Mouse (Mus musculus) midbrain, embryonic 14.5 days (tissue): ENCODE measurements around the gene Rfc1. TPM values are rescaled to one million over a fixed set of nuclear protein-coding genes. Genes with fewer than 3 reads are reported as not detected.

Source experiments
- ATAC-seq: fragments of 200-750 bp; cut with Nextera tagmentation; 2 replicates; pipeline ENCODE4 v1.8.0; 2017; ENCODE audit warnings: moderate number of reproducible peaks, moderate library complexity; ENCODE audit not compliant: low FRiP score, low TSS enrichment
- DNase-seq: peaks from one replicate; pipeline ENCODE4 v3.0.0-alpha.2; 2015
- H3K27ac ChIP-seq: fragments of 300-500 bp; sonication (generic); replicated peaks from 2 replicates; pipeline ENCODE4 v1.5.1; 2014; ENCODE audit warnings: mild to moderate bottlenecking, low read depth, low read length, moderate library complexity
- H3K27me3 ChIP-seq: fragments of 300-500 bp; sonication (generic); 2 replicates; pipeline ENCODE4 v1.6.1; 2014; ENCODE audit warnings: low read length, control low read depth, mixed read lengths; ENCODE audit not compliant: control insufficient read depth, insufficient read depth
- H3K36me3 ChIP-seq: fragments of 300-500 bp; sonication (generic); 2 replicates; pipeline ENCODE4 v1.6.1; 2014; ENCODE audit warnings: low read length, control low read depth; ENCODE audit not compliant: control insufficient read depth, insufficient read depth
- H3K4me1 ChIP-seq: fragments of 300-500 bp; sonication (generic); 2 replicates; pipeline ENCODE4 v1.6.1; 2014; ENCODE audit warnings: mild to moderate bottlenecking, antibody characterized with exemption, low read length, control low read depth; ENCODE audit not compliant: control insufficient read depth, insufficient read depth
- H3K4me2 ChIP-seq: fragments of 300-500 bp; sonication (generic); 2 replicates; pipeline ENCODE4 v1.6.1; 2014; ENCODE audit warnings: mild to moderate bottlenecking, low read length, moderate library complexity
- H3K4me3 ChIP-seq: fragments of 300-500 bp; sonication (generic); replicated peaks from 2 replicates; pipeline ENCODE4 v1.5.1; 2014; ENCODE audit warnings: low read depth, low read length
- H3K9ac ChIP-seq: fragments of 300-500 bp; sonication (generic); replicated peaks from 2 replicates; pipeline ENCODE4 v1.6.1; 2014; ENCODE audit warnings: mild to moderate bottlenecking, low read length, moderate library complexity
- H3K9me3 ChIP-seq: fragments of 300-500 bp; sonication (generic); 2 replicates; pipeline ENCODE4 v1.6.1; 2016; ENCODE audit warnings: low read length, control low read depth, mixed read lengths; ENCODE audit not compliant: control insufficient read depth
- WGBS: fragments of 180-500 bp; shearing (Covaris S2); extraction: QIAGEN DNeasy Blood & Tissue Kit; methylation state at CpG from one replicate; pipeline ENCODE4 v1.1.7; 2014; 5-methylcytosine and 5-hydroxymethylcytosine counted together
- polyA plus RNA-seq: library from polyadenylated mRNA; unstranded; fragments of >200 nt; fragmentation: Nextera tagmentation; extraction: Ambion mirVana; gene quantifications from 2 replicates; pipeline ENCODE4 v1.2.1, GENCODE M21; 2014

Rfc1 gene
- polyA plus RNA-seq, result 23.3 and 34.8 TPM in 2 replicates

- Histone ChIP-seq H3K4me2 (peak within 1 kb of the TSS; percentile 80), H3K4me1 (no peaks in the 10 kb centered on the region), H3K27me3 (no peaks in the 10 kb centered on the region), H3K9me3 (no peaks in the 10 kb centered on the region), H3K4me3 (peak within 1 kb of the TSS; percentile 61), H3K27ac (peak within 1 kb of the TSS; percentile 50; the same call in 1 of the 2 replicates), H3K9ac (peak within 1 kb of the TSS; percentile 61), H3K36me3 (no peaks in the 10 kb centered on the region)
- DNase-seq, result peak; percentile 94
- WGBS, result under 1% methylated on average over 65 of the region's 65 CpGs
- ATAC-seq, result peak; percentile 95
Measured at GRCm38 (mm10) chr5:65335298-65336074, at the start of gene Rfc1. Gene Rfc1 (minus strand): TSS chr5:65335670.

GRCm38 (mm10) chr5:65374746-65375145 is 39.3 kb upstream of the Rfc1 start:
- no peak for ATAC-seq
- WGBS, result 85% methylated on average over 7 of the region's 7 CpGs
- H3K27me3 ChIP-seq, result no peaks in the 10 kb centered on the region
- H3K4me3 ChIP-seq, result no peak overlapping the region
- no peak overlapping the region for H3K9ac ChIP-seq
- no peak overlapping the region for H3K4me2 ChIP-seq
- H3K27ac ChIP-seq, result no peak overlapping the region
- no peaks in the 10 kb centered on the region for H3K4me1 ChIP-seq
- DNase-seq, result no peak
- no peaks in the 10 kb centered on the region for H3K9me3 ChIP-seq
- H3K36me3 ChIP-seq, result no peaks in the 10 kb centered on the region

- Histone ChIP-seq H3K27ac (no peak overlapping the region), H3K4me2 (no peak overlapping the region), H3K27me3 (no peaks in the 10 kb centered on the region), H3K9ac (no peak overlapping the region), H3K9me3 (no peaks in the 10 kb centered on the region), H3K4me1 (no peaks in the 10 kb centered on the region), H3K4me3 (no peak overlapping the region), H3K36me3 (no peaks in the 10 kb centered on the region)
- DNase-seq (no peak), ATAC-seq (no peak)
- 95% methylated on average over 7 of the region's 7 CpGs for WGBS
Measured at GRCm38 (mm10) chr5:65371551-65371950, 36.1 kb upstream of the Rfc1 start.

- no peaks in the 10 kb centered on the region for H3K27me3 ChIP-seq
Measured at GRCm38 (mm10) chr5:65367837-65368236, 32.4 kb upstream of the Rfc1 start.

GRCm38 (mm10) chr5:65357771-65358170 is 22.3 kb upstream of the Rfc1 start:
- H3K9ac ChIP-seq, result no peak overlapping the region
- no peaks in the 10 kb centered on the region for H3K9me3 ChIP-seq
- H3K4me2 ChIP-seq, result no peak overlapping the region
- H3K36me3 ChIP-seq, result no peaks in the 10 kb centered on the region
- H3K4me3 ChIP-seq, result no peak overlapping the region
- H3K4me1 ChIP-seq, result no peaks in the 10 kb centered on the region
- WGBS, result 90% methylated on average over 3 of the region's 3 CpGs
- no peak overlapping the region for H3K27ac ChIP-seq
- no peaks in the 10 kb centered on the region for H3K27me3 ChIP-seq
- ATAC-seq, result no peak
- no peak for DNase-seq

More at GRCm38 (mm10) chr5:65367837-65368236, 32.4 kb upstream of the Rfc1 start:
- Histone ChIP-seq H3K4me2 (no peak overlapping the region), H3K4me3 (no peak overlapping the region), H3K36me3 (no peaks in the 10 kb centered on the region), H3K4me1 (no peaks in the 10 kb centered on the region), H3K9ac (no peak overlapping the region), H3K27ac (no peak overlapping the region), H3K9me3 (no peaks in the 10 kb centered on the region)
- DNase-seq, result no peak
- ATAC-seq, result no peak
- 92% methylated on average over 11 of the region's 11 CpGs for WGBS

DNA sequence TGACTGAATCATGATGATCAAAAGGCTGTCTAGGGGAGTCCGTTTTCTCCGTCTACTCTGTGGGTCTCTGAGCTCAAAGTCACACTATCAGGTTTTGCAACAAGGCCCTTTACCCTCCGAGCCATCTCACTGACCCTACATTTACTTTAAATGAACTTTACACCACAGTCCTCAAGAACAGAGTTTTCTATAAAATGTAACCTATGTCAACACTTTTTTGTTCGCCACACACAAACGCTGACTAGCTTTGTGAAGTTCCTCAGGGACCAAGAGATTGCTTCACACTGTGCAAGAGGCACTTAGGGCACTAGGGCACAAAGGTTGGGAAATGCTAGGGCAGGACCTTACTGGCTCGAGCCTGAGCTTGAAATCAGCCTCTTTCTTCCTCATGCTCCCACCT is 21.4 kb upstream of the Rfc1 start:
- Histone ChIP-seq H3K4me2 (no peak overlapping the region), H3K4me1 (no peaks in the 10 kb centered on the region), H3K9ac (no peak overlapping the region), H3K36me3 (no peaks in the 10 kb centered on the region), H3K27me3 (no peaks in the 10 kb centered on the region), H3K27ac (no peak overlapping the region), H3K9me3 (no peaks in the 10 kb centered on the region), H3K4me3 (no peak overlapping the region)
- 88% methylated on average over 6 of the region's 6 CpGs for WGBS
- DNase-seq (no peak), ATAC-seq (no peak)

DNA sequence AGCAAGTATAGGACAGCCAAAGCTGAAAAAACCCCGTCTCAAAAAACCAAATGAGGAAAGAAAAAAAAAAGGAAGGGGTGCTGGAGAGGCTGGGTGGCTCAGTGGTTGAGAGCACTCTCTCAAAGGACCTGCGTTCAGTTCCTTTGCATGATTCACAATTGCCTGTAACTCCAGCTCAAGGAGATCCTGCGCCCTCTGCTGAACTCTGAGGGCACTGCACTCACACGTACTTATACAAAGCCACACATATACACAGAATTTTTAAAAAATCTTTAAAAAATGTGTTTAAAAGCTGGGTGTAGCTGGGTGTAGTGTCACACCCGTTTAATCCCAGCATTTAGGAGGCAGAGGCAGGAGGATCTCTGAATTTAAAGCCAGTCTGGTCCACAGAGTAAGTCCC is 19.5 kb upstream of the Rfc1 start:
- DNase-seq (no peak), ATAC-seq (no peak)
- H3K36me3 ChIP-seq, result no peaks in the 10 kb centered on the region
- H3K9ac ChIP-seq, result no peak overlapping the region
- no peak overlapping the region for H3K4me2 ChIP-seq
- H3K27ac ChIP-seq, result no peak overlapping the region
- 76% methylated on average over 5 of the region's 5 CpGs for WGBS
- no peaks in the 10 kb centered on the region for H3K9me3 ChIP-seq
- no peaks in the 10 kb centered on the region for H3K27me3 ChIP-seq
- no peak overlapping the region for H3K4me3 ChIP-seq
- no peaks in the 10 kb centered on the region for H3K4me1 ChIP-seq

- H3K4me1 ChIP-seq, result no peaks in the 10 kb centered on the region
- H3K36me3 ChIP-seq, result no peaks in the 10 kb centered on the region
- H3K4me3 ChIP-seq, result no peak overlapping the region
- ATAC-seq (no peak), DNase-seq (no peak)
- no peak overlapping the region for H3K9ac ChIP-seq
- H3K27me3 ChIP-seq, result no peaks in the 10 kb centered on the region
- WGBS, result 86% methylated on average over 3 of the region's 3 CpGs
- H3K9me3 ChIP-seq, result no peaks in the 10 kb centered on the region
- H3K27ac ChIP-seq, result no peak overlapping the region
- H3K4me2 ChIP-seq, result no peak overlapping the region
Measured at GRCm38 (mm10) chr5:65354097-65354496, 18.6 kb upstream of the Rfc1 start.

GRCm38 (mm10) chr5:65350508-65350907 is 15.0 kb upstream of the Rfc1 start:
- Histone ChIP-seq H3K27ac (no peak overlapping the region), H3K36me3 (no peaks in the 10 kb centered on the region), H3K27me3 (no peaks in the 10 kb centered on the region), H3K4me3 (no peak overlapping the region), H3K4me2 (no peak overlapping the region), H3K9ac (no peak overlapping the region), H3K9me3 (no peaks in the 10 kb centered on the region), H3K4me1 (no peaks in the 10 kb centered on the region)
- WGBS, result 74% methylated on average over 10 of the region's 10 CpGs
- no peak for DNase-seq
- no peak for ATAC-seq
